Mouse (Mus musculus) forebrain, embryonic 16.5 days (tissue): Measurements from ENCODE around the gene Sgms1. TPM values are rescaled to one million over a fixed set of nuclear protein-coding genes. Genes with fewer than 3 reads are reported as not detected.

ENCODE experiments used
- ATAC-seq: fragments of 200-750 bp; cut with Nextera tagmentation; 2 replicates; pipeline ENCODE4 v1.8.0; 2017; ENCODE audit warnings: mild to moderate bottlenecking, moderate library complexity
- H3K27ac ChIP-seq: fragments of 300-500 bp; sonication (generic); 2 replicates; pipeline ENCODE4 v1.5.1; 2014; ENCODE audit warnings: low read length, control low read depth
- H3K27me3 ChIP-seq: fragments of 300-500 bp; sonication (generic); replicated peaks from 2 replicates; pipeline ENCODE4 v1.6.1; 2014; ENCODE audit warnings: low read length; ENCODE audit not compliant: control insufficient read depth, insufficient read depth
- H3K36me3 ChIP-seq: fragments of 300-500 bp; sonication (generic); 2 replicates; pipeline ENCODE4 v1.6.1; 2014; ENCODE audit not compliant: control insufficient read depth, insufficient read depth
- H3K4me1 ChIP-seq: fragments of 300-500 bp; sonication (generic); replicated peaks from 2 replicates; pipeline ENCODE4 v1.6.1; 2014; ENCODE audit warnings: low read length; ENCODE audit not compliant: control insufficient read depth, insufficient read depth
- H3K4me2 ChIP-seq: fragments of 300-500 bp; sonication (generic); 2 replicates; pipeline ENCODE4 v1.6.1; 2014; ENCODE audit warnings: mild to moderate bottlenecking, low read length, control low read depth
- H3K4me3 ChIP-seq: fragments of 300-500 bp; sonication (generic); replicated peaks from 2 replicates; pipeline ENCODE4 v1.5.1; 2014; ENCODE audit warnings: mild to moderate bottlenecking, low read length, control low read depth
- H3K9ac ChIP-seq: fragments of 300-500 bp; sonication (generic); replicated peaks from 2 replicates; pipeline ENCODE4 v1.6.1; 2014; ENCODE audit warnings: low read depth, low read length, control low read depth
- H3K9me3 ChIP-seq: fragments of 300-500 bp; sonication (generic); 2 replicates; pipeline ENCODE4 v1.6.1; 2016; ENCODE audit warnings: low read length; ENCODE audit not compliant: control insufficient read depth
- WGBS: fragments of 180-500 bp; shearing (Covaris S2); extraction: QIAGEN DNeasy Blood & Tissue Kit; methylation state at CpG from one replicate; pipeline ENCODE4 v1.1.7; 2014; 5-methylcytosine and 5-hydroxymethylcytosine counted together
- polyA plus RNA-seq: library from polyadenylated mRNA; unstranded; fragments of >200 nt; fragmentation: Nextera tagmentation; extraction: Ambion mirVana; gene quantifications from 2 replicates; pipeline ENCODE4 v1.2.1, GENCODE M21; 2015

Gene Sgms1
- polyA plus RNA-seq, 1 experiment from 2014 or later, result 16.3 TPM

- WGBS, result 66% methylated on average over 2 of the region's 2 CpGs
- Histone ChIP-seq H3K9me3 (no peaks in the 10 kb centered on the region), H3K27me3 (no peaks in the 10 kb centered on the region), H3K36me3 (no peaks in the 10 kb centered on the region), H3K4me3 (no peak overlapping the region), H3K4me2 (no peak overlapping the region), H3K27ac (no peak overlapping the region), H3K9ac (no peak overlapping the region), H3K4me1 (no peaks in the 10 kb centered on the region)
- no peak for ATAC-seq
Observed at GRCm38 (mm10) chr19:32274145-32274544, 115.4 kb downstream of the Sgms1 start.

- 55% methylated on average over 3 of the region's 3 CpGs for WGBS
Observed at GRCm38 (mm10) chr19:32273714-32274113, 115.8 kb downstream of the Sgms1 start.

GRCm38 (mm10) chr19:32272475-32273260 lies 116.8 kb downstream of the Sgms1 start:
- Histone ChIP-seq H3K9ac (no peak overlapping the region), H3K27me3 (no peaks in the 10 kb centered on the region), H3K9me3 (no peaks in the 10 kb centered on the region), H3K27ac (no peak overlapping the region), H3K36me3 (no peaks in the 10 kb centered on the region), H3K4me2 (no peak overlapping the region), H3K4me1 (no peaks in the 10 kb centered on the region), H3K4me3 (no peak overlapping the region)
- ATAC-seq, result no peak
- WGBS, result 88% methylated on average over 6 of the region's 6 CpGs

More at GRCm38 (mm10) chr19:32273714-32274113, 115.8 kb downstream of the Sgms1 start:
- no peak overlapping the region for H3K27ac ChIP-seq
- no peaks in the 10 kb centered on the region for H3K9me3 ChIP-seq
- no peak overlapping the region for H3K4me3 ChIP-seq
- H3K27me3 ChIP-seq, result no peaks in the 10 kb centered on the region
- no peak overlapping the region for H3K4me2 ChIP-seq
- H3K4me1 ChIP-seq, result no peaks in the 10 kb centered on the region
- H3K36me3 ChIP-seq, result no peaks in the 10 kb centered on the region
- no peak for ATAC-seq
- no peak overlapping the region for H3K9ac ChIP-seq

GRCm38 (mm10) chr19:32271455-32272200 lies 117.9 kb downstream of the Sgms1 start:
- H3K4me3 ChIP-seq, result no peak overlapping the region
- 89% methylated on average over 11 of the region's 11 CpGs for WGBS
- no peaks in the 10 kb centered on the region for H3K36me3 ChIP-seq
- H3K9me3 ChIP-seq, result no peaks in the 10 kb centered on the region
- no peaks in the 10 kb centered on the region for H3K27me3 ChIP-seq
- H3K9ac ChIP-seq, result no peak overlapping the region
- no peak overlapping the region for H3K27ac ChIP-seq
- ATAC-seq, result no peak
- H3K4me1 ChIP-seq, result no peaks in the 10 kb centered on the region
- no peak overlapping the region for H3K4me2 ChIP-seq

- Histone ChIP-seq H3K9ac (no peak overlapping the region), H3K27me3 (no peaks in the 10 kb centered on the region), H3K9me3 (no peaks in the 10 kb centered on the region), H3K36me3 (no peaks in the 10 kb centered on the region), H3K4me2 (no peak overlapping the region), H3K4me1 (no peaks in the 10 kb centered on the region), H3K27ac (no peak overlapping the region), H3K4me3 (no peak overlapping the region)
- ATAC-seq, result no peak
- WGBS, result 82% methylated on average over 6 of the region's 6 CpGs
Observed at GRCm38 (mm10) chr19:32269844-32270176, 119.7 kb downstream of the Sgms1 start.

GRCm38 (mm10) chr19:32269141-32269843 lies 120.2 kb downstream of the Sgms1 start:
- WGBS, result 88% methylated on average over 12 of the region's 12 CpGs
- Histone ChIP-seq H3K27ac (no peak overlapping the region), H3K4me2 (no peak overlapping the region), H3K4me1 (no peaks in the 10 kb centered on the region), H3K27me3 (no peaks in the 10 kb centered on the region), H3K4me3 (no peak overlapping the region), H3K9ac (no peak overlapping the region), H3K9me3 (no peaks in the 10 kb centered on the region), H3K36me3 (no peaks in the 10 kb centered on the region)
- ATAC-seq, result no peak

- Histone ChIP-seq H3K9ac (no peak overlapping the region), H3K4me2 (no peak overlapping the region), H3K36me3 (no peaks in the 10 kb centered on the region), H3K27me3 (no peaks in the 10 kb centered on the region), H3K9me3 (no peaks in the 10 kb centered on the region), H3K4me1 (no peaks in the 10 kb centered on the region), H3K27ac (no peak overlapping the region), H3K4me3 (no peak overlapping the region)
- ATAC-seq, result no peak
- WGBS, result 84% methylated on average over 9 of the region's 9 CpGs
Observed at GRCm38 (mm10) chr19:32268562-32268961, 121.0 kb downstream of the Sgms1 start.

GRCm38 (mm10) chr19:32266385-32267252 lies 122.9 kb downstream of the Sgms1 start:
- Histone ChIP-seq H3K4me3 (no peak overlapping the region), H3K36me3 (no peaks in the 10 kb centered on the region), H3K9ac (no peak overlapping the region), H3K4me1 (no peaks in the 10 kb centered on the region), H3K9me3 (no peaks in the 10 kb centered on the region), H3K4me2 (no peak overlapping the region), H3K27ac (no peak overlapping the region), H3K27me3 (no peaks in the 10 kb centered on the region)
- no peak for ATAC-seq
- 78% methylated on average over 9 of the region's 9 CpGs for WGBS
